Mouse (Mus musculus) CH12.LX (cell line): Measurements from ENCODE around the gene Bank1.

Experiments used
- CHD1 ChIP-seq: IDR thresholded peaks from 2 replicates; pipeline ENCODE4 v1.6.1; 2012; ENCODE audit warnings: low read depth, low read length, improper control_type of control experiment, inconsistent platforms
- CHD2 ChIP-seq: IDR thresholded peaks from 2 replicates; pipeline ENCODE4 v1.6.1; 2011; ENCODE audit warnings: low read length, improper control_type of control experiment
- CTCF ChIP-seq, 2 experiments: IDR thresholded peaks in 1 of 2; conservative IDR thresholded peaks in 1 of 2; 2 replicates each; pipeline ENCODE4 v1.5.1; 2011 to 2012; ENCODE audit warnings: low read depth in 2 of 2, low read length in 2 of 2, improper control_type of control experiment in 1 of 2, inconsistent platforms in 1 of 2, mild to moderate bottlenecking in 1 of 2, moderate library complexity in 1 of 2
- EP300 ChIP-seq: IDR thresholded peaks from 2 replicates; pipeline ENCODE4 v1.6.1; 2011; ENCODE audit warnings: low read length, improper control_type of control experiment
- GABPA ChIP-seq: IDR thresholded peaks from 2 replicates; pipeline ENCODE4 v1.6.1; 2012; ENCODE audit warnings: low read depth, low read length, improper control_type of control experiment, inconsistent platforms; ENCODE audit not compliant: insufficient replicate concordance
- HCFC1 ChIP-seq: IDR thresholded peaks from 2 replicates; pipeline ENCODE4 v1.6.1; 2012; ENCODE audit warnings: low read depth, mild to moderate bottlenecking, inconsistent platforms, low read length, improper control_type of control experiment
- JUND ChIP-seq: conservative IDR thresholded peaks from 2 replicates; pipeline ENCODE4 v1.6.1; 2011; ENCODE audit warnings: low read depth, low read length, improper control_type of control experiment
- POLR2A ChIP-seq: IDR thresholded peaks from 2 replicates; pipeline ENCODE4 v1.6.1; 2011; ENCODE audit warnings: low read depth, mild to moderate bottlenecking, improper control_type of control experiment, low read length
- POLR2AphosphoS2 ChIP-seq: IDR thresholded peaks from 2 replicates; pipeline ENCODE4 v1.6.1; 2011; ENCODE audit warnings: low read depth, low read length, improper control_type of control experiment
- TCF12 ChIP-seq: IDR thresholded peaks from 2 replicates; pipeline ENCODE4 v1.6.1; 2014; ENCODE audit warnings: low read depth, mild to moderate bottlenecking, inconsistent platforms, low read length, improper control_type of control experiment
- ZNF384 ChIP-seq: IDR thresholded peaks from 2 replicates; pipeline ENCODE4 v1.6.1; 2012; ENCODE audit warnings: low read depth, low read length, improper control_type of control experiment, inconsistent platforms

GRCm38 (mm10) chr3:136257761-136258160 lies 68.1 kb downstream of the Bank1 start:
- TF ChIP-seq JUND (no peak), CTCF (conservative IDR thresholded peaks at IDR 0.05 in 1 of 2, IDR thresholded peaks at IDR 0.05 in 1 of 2; ENCODE audit: low read depth in 2 of 2, low read length in 2 of 2) (no peak), GABPA (no peak), ZNF384 (no peak), CHD2 (no peak), POLR2A (no peak), TCF12 (no peak), EP300 (no peak), CHD1 (no peak), HCFC1 (no peak), POLR2AphosphoS2 (no peak)
